Mouse (Mus musculus) neural tube, embryonic 10.5 days (tissue): ENCODE measurements around the gene Pla2r1.

ENCODE experiments used
- DNase-seq: peaks from one replicate; pipeline ENCODE4 v3.0.0-alpha.2; 2017; ENCODE audit warnings: low spot score; ENCODE audit errors: extremely low spot score

The Pla2r1 gene

GRCm38 (mm10) chr2:60552902-60553682 lies at the start of gene Pla2r1:
Gene Pla2r1 (minus strand): TSS chr2:60553308.
- peak; percentile 65 for DNase-seq

- no peak for DNase-seq
Measured at GRCm38 (mm10) chr2:60601326-60601725, 48.2 kb upstream of the Pla2r1 start.

- DNase-seq, result no peak
Measured at GRCm38 (mm10) chr2:60600863-60601262, 47.8 kb upstream of the Pla2r1 start.

GRCm38 (mm10) chr2:60583416-60583815 lies 30.3 kb upstream of the Pla2r1 start:
- no peak for DNase-seq

GRCm38 (mm10) chr2:60554561-60554960 lies 1.5 kb upstream of the Pla2r1 start:
- DNase-seq, result no peak

- no peak for DNase-seq
Measured at GRCm38 (mm10) chr2:60552177-60552901, 769 bp downstream of the Pla2r1 start.

- no peak for DNase-seq
Measured at GRCm38 (mm10) chr2:60551673-60552072, 1.4 kb downstream of the Pla2r1 start.

GRCm38 (mm10) chr2:60550521-60550920 lies 2.6 kb downstream of the Pla2r1 start:
- no peak for DNase-seq

- DNase-seq, result no peak
Measured at GRCm38 (mm10) chr2:60549851-60550250, 3.3 kb downstream of the Pla2r1 start.

GRCm38 (mm10) chr2:60546082-60546481 lies 7.0 kb downstream of the Pla2r1 start:
- DNase-seq, result no peak

GRCm38 (mm10) chr2:60544006-60544405 lies 9.1 kb downstream of the Pla2r1 start:
- no peak for DNase-seq

GRCm38 (mm10) chr2:60541745-60542144 lies 11.4 kb downstream of the Pla2r1 start:
- DNase-seq, result no peak

GRCm38 (mm10) chr2:60540346-60540745 lies 12.8 kb downstream of the Pla2r1 start:
- no peak for DNase-seq

GRCm38 (mm10) chr2:60538710-60539109 lies 14.4 kb downstream of the Pla2r1 start:
- DNase-seq, result no peak

- DNase-seq, result no peak
Measured at GRCm38 (mm10) chr2:60538274-60538673, 14.8 kb downstream of the Pla2r1 start.

GRCm38 (mm10) chr2:60534755-60535154 lies 18.4 kb downstream of the Pla2r1 start:
- no peak for DNase-seq

- DNase-seq, result no peak
Measured at GRCm38 (mm10) chr2:60533026-60533425, 20.1 kb downstream of the Pla2r1 start.

GRCm38 (mm10) chr2:60532495-60532894 lies 20.6 kb downstream of the Pla2r1 start:
- DNase-seq, result no peak

- no peak for DNase-seq
Measured at GRCm38 (mm10) chr2:60515817-60516216, 37.3 kb downstream of the Pla2r1 start.

- DNase-seq, result no peak
Measured at GRCm38 (mm10) chr2:60514863-60515262, 38.2 kb downstream of the Pla2r1 start.

GRCm38 (mm10) chr2:60510718-60511117 lies 42.4 kb downstream of the Pla2r1 start:
- no peak for DNase-seq

GRCm38 (mm10) chr2:60505145-60505544 lies 48.0 kb downstream of the Pla2r1 start:
- no peak for DNase-seq

GRCm38 (mm10) chr2:60504718-60505117 lies 48.4 kb downstream of the Pla2r1 start:
- no peak for DNase-seq
